Mouse (Mus musculus) olfactory bulb, adult 2 months (tissue): ENCODE data around the gene Car8. TPM values are rescaled to one million over a fixed set of nuclear protein-coding genes. Genes with fewer than 3 reads are reported as not detected.
"Not testable (repeated sequence)": the region's sequence is repeated elsewhere in the genome, so short reads cannot be mapped to it uniquely, and the experiment has no call there.

Source experiments
- H3K27ac ChIP-seq: fragments of 200-500 bp; 2 replicates; pipeline ENCODE4 v1.5.1; 2012; ENCODE audit warnings: low read depth, low read length; ENCODE audit not compliant: insufficient read depth
- H3K4me1 ChIP-seq: fragments of 200-500 bp; 2 replicates; pipeline ENCODE4 v1.6.1; 2012; ENCODE audit warnings: low read length; ENCODE audit not compliant: control insufficient read depth, insufficient read depth
- H3K4me3 ChIP-seq: fragments of 200-500 bp; 2 replicates; pipeline ENCODE4 v1.5.1; 2012; ENCODE audit warnings: mild to moderate bottlenecking, low read depth, low read length, moderate library complexity; ENCODE audit not compliant: insufficient read depth
- CTCF ChIP-seq: fragments of 200-500 bp; IDR thresholded peaks from 2 replicates; pipeline ENCODE4 v1.5.1; 2012; ENCODE audit warnings: low read depth, mild to moderate bottlenecking, low read length, moderate library complexity; ENCODE audit not compliant: insufficient read depth
- POLR2A ChIP-seq: fragments of 200-500 bp; IDR thresholded peaks from 2 replicates; pipeline ENCODE4 v1.6.1; 2012; ENCODE audit warnings: mild to moderate bottlenecking, low read depth, low read length, moderate library complexity; ENCODE audit not compliant: insufficient read depth
- WGBS: fragments of 180-500 bp; shearing (Covaris S2); methylation state at CpG from one replicate; pipeline ENCODE4 v1.1.7; 2018; 5-methylcytosine and 5-hydroxymethylcytosine counted together
- polyA plus RNA-seq: library from polyadenylated mRNA; stranded (reverse); fragments of >200 nt; gene quantifications from 2 replicates; pipeline ENCODE4 v1.2.4, GENCODE M21; 2012; ENCODE audit warnings: low replicate concordance; ENCODE audit not compliant: missing spikeins, insufficient read depth, insufficient read length

The Car8 gene
- polyA plus RNA-seq, 1 experiment = not detected

- H3K4me1 ChIP-seq = no peaks in the 10 kb centered on the region
- no peak overlapping the region for H3K4me3 ChIP-seq
- WGBS = 37% methylated on average over 3 of the region's 3 CpGs
- TF ChIP-seq CTCF (no peak), POLR2A (no peak)
- no peak overlapping the region for H3K27ac ChIP-seq
These were observed 141.2 kb downstream of the Car8 start for GRCm38 (mm10) chr4:8097683-8098082.

GRCm38 (mm10) chr4:8093566-8093965 is 145.3 kb downstream of the Car8 start:
- not testable (repeated sequence) for H3K4me1 ChIP-seq, H3K27ac ChIP-seq, H3K4me3 ChIP-seq
- 63% methylated on average over 3 of the region's 3 CpGs for WGBS
